Mouse (Mus musculus): ENCODE measurements around the gene Zfp580. TPM values are rescaled to one million over a fixed set of nuclear protein-coding genes. Genes with fewer than 3 reads are reported as not detected.

Gene Zfp580
- polyA plus RNA-seq, 1 experiment, result 14.0 TPM

DNA sequence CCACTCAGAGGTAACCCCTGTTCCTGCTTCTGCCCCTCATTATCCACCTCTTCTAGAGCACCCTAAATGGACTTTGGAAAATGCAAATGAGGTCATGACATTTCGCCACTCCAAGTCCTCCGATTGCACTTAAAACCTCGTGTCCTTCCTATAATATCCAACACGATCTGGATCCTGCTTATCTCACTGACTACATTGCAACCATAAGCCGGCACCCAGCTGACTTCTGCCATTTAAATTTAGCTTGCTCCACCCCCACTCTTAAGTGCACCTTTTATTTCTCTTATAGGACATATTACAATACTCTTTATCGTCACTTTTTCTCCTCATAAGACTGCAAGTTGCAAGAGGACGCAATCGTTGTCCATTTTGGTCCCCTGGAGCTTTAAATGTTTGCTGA lies 13.9 kb upstream of the Zfp580 start:
- Histone ChIP-seq H3K9ac (ENCODE audit: low read depth, poor library complexity, severe bottlenecking) (no peak overlapping the region), H3K27me3 (ENCODE audit: control insufficient read depth, insufficient read depth, low read length, poor library complexity, severe bottlenecking) (no peaks in the 10 kb centered on the region), H3K4me3 (ENCODE audit: low read depth, low read length) (no peak overlapping the region), H3K9me3 (replicated peaks; ENCODE audit: control insufficient read depth, insufficient read depth, low read length, poor library complexity, severe bottlenecking) (no peaks in the 10 kb centered on the region), H3K27ac (ENCODE audit: insufficient read depth, low read length) (no peak overlapping the region), H3K36me3 (ENCODE audit: control insufficient read depth, insufficient read depth, low read length, poor library complexity, severe bottlenecking) (peaks cover 2% of the 10 kb centered on the region; the same call in 1 of the 2 replicates), H3K4me1 (ENCODE audit: control insufficient read depth, insufficient read depth, low read length) (no peaks in the 10 kb centered on the region)
- TF ChIP-seq EP300 (IDR thresholded peaks at IDR 0.05; ENCODE audit: insufficient read depth, low read depth, low read length) (no peak), POLR2A (IDR thresholded peaks at IDR 0.05; ENCODE audit: insufficient read depth, low read length) (no peak), CTCF (IDR thresholded peaks at IDR 0.05; ENCODE audit: low read depth, low read length) (no peak)

DNA sequence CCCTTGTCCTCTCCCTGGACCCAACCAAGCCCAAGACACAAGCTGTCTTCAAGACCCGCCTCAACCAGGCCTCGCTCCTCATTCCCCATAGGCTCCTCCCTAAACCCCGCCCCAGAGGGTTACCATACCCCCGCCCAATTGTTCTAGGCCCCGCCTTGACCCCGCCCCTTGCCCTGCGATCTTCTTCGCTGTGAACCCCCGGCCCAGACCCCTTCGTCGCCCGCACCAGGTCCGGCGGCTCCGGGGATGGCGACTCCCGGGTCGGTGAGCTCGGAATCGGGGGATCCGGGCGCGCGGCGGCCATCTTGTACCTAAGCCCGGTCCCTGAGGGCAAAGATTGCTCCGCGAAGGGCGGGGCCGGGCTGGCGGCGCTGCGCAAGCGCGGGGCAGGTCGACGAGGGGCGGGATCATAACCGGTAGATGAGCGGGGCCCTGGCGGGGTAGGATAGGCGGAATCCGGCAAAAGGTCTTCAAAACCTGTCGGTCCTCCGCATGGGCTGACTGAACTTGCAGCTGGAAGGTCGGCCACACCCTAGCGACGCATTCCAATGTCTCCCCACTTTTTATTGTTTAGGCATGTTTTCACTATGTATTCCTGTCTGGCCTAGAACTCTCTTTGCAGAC lies 13.1 kb upstream of the Zfp580 start, which contains the start of gene Zfp784:
Gene Zfp784, minus strand, starts transcription at position 338 of the 624 bp plus-strand sequence.
- Histone ChIP-seq H3K4me3 (ENCODE audit: low read depth, low read length) (peak within 1 kb of the TSS; percentile 99), H3K9ac (ENCODE audit: low read depth, poor library complexity, severe bottlenecking) (peak within 1 kb of the TSS; percentile 74), H3K4me1 (ENCODE audit: control insufficient read depth, insufficient read depth, low read length) (no peaks in the 10 kb centered on the region), H3K9me3 (replicated peaks; ENCODE audit: control insufficient read depth, insufficient read depth, low read length, poor library complexity, severe bottlenecking) (no peaks in the 10 kb centered on the region), H3K27ac (ENCODE audit: insufficient read depth, low read length) (peak within 1 kb of the TSS; percentile 56), H3K36me3 (ENCODE audit: control insufficient read depth, insufficient read depth, low read length, poor library complexity, severe bottlenecking) (peaks cover 2% of the 10 kb centered on the region; the same call in 1 of the 2 replicates), H3K27me3 (ENCODE audit: control insufficient read depth, insufficient read depth, low read length, poor library complexity, severe bottlenecking) (no peaks in the 10 kb centered on the region)
- TF ChIP-seq CTCF (IDR thresholded peaks at IDR 0.05; ENCODE audit: low read depth, low read length) (no peak), EP300 (IDR thresholded peaks at IDR 0.05; ENCODE audit: insufficient read depth, low read depth, low read length) (no peak), POLR2A (IDR thresholded peaks at IDR 0.05; ENCODE audit: insufficient read depth, low read length) (no peak)

DNA sequence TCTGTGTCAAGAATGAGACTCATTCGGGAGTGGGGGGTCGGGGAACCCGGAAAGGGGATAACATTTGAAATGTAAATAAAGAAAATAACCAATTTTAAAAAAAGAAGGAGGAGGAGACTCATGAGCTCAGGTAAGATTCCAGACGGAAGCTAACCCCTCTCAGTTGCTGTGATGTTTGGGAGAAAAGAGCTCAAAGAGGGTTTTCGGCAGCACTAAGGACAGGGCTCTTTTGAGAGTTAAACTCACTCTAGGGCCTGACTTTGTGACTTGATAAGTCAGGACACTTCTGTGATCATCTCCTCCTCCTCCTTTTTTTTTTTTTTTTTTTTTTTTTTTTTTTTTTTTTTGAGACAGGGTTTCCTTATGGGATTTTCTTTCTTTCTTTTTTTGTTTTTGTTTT lies 12.4 kb upstream of the Zfp580 start:
- Histone ChIP-seq H3K27ac (ENCODE audit: insufficient read depth, low read length) (peak overlapping the region; percentile 56; the same call in 1 of the 2 replicates), H3K4me1 (ENCODE audit: control insufficient read depth, insufficient read depth, low read length) (no peaks in the 10 kb centered on the region), H3K4me3 (ENCODE audit: low read depth, low read length) (peak overlapping the region; percentile 99; the same call in 1 of the 2 replicates), H3K9me3 (replicated peaks; ENCODE audit: control insufficient read depth, insufficient read depth, low read length, poor library complexity, severe bottlenecking) (no peaks in the 10 kb centered on the region), H3K27me3 (ENCODE audit: control insufficient read depth, insufficient read depth, low read length, poor library complexity, severe bottlenecking) (no peaks in the 10 kb centered on the region), H3K36me3 (ENCODE audit: control insufficient read depth, insufficient read depth, low read length, poor library complexity, severe bottlenecking) (peaks cover 2% of the 10 kb centered on the region; the same call in 1 of the 2 replicates), H3K9ac (ENCODE audit: low read depth, poor library complexity, severe bottlenecking) (peak overlapping the region; percentile 74)
- TF ChIP-seq CTCF (IDR thresholded peaks at IDR 0.05; ENCODE audit: low read depth, low read length) (no peak), POLR2A (IDR thresholded peaks at IDR 0.05; ENCODE audit: insufficient read depth, low read length) (no peak), EP300 (IDR thresholded peaks at IDR 0.05; ENCODE audit: insufficient read depth, low read depth, low read length) (no peak)

GRCm38 (mm10) chr7:5044981-5045380 lies 6.4 kb upstream of the Zfp580 start:
- Histone ChIP-seq H3K9me3 (replicated peaks; ENCODE audit: control insufficient read depth, insufficient read depth, low read length, poor library complexity, severe bottlenecking) (no peaks in the 10 kb centered on the region), H3K27me3 (ENCODE audit: control insufficient read depth, insufficient read depth, low read length, poor library complexity, severe bottlenecking) (no peaks in the 10 kb centered on the region), H3K36me3 (ENCODE audit: control insufficient read depth, insufficient read depth, low read length, poor library complexity, severe bottlenecking) (peaks cover 2% of the 10 kb centered on the region; the same call in 1 of the 2 replicates), H3K9ac (ENCODE audit: low read depth, poor library complexity, severe bottlenecking) (no peak overlapping the region), H3K4me3 (ENCODE audit: low read depth, low read length) (no peak overlapping the region), H3K27ac (ENCODE audit: insufficient read depth, low read length) (no peak overlapping the region), H3K4me1 (ENCODE audit: control insufficient read depth, insufficient read depth, low read length) (no peaks in the 10 kb centered on the region)
- TF ChIP-seq EP300 (IDR thresholded peaks at IDR 0.05; ENCODE audit: insufficient read depth, low read depth, low read length) (no peak), CTCF (IDR thresholded peaks at IDR 0.05; ENCODE audit: low read depth, low read length) (no peak), POLR2A (IDR thresholded peaks at IDR 0.05; ENCODE audit: insufficient read depth, low read length) (no peak)

DNA sequence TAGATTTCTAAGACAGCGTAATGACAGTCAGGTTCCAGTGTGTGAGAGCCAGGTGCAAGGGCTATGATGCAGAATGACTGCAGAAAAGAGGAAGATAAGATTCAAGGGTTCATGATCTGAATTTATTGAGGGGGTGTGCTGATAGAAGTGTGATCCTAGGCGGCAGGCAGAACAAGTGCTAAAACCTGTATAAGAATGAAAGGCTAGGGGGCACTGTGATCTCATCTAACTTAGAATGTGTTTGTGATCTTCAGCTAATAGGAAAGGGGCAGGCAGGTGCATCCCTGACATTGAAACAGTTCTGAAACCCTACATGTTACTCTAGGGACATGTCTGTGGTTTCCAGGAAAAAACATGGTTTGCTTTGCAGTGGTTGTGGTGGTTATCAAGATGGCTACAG lies 5.2 kb upstream of the Zfp580 start:
- H3K36me3 ChIP-seq (ENCODE audit: control insufficient read depth, insufficient read depth, low read length, poor library complexity, severe bottlenecking), result peaks cover 2% of the 10 kb centered on the region; the same call in 1 of the 2 replicates
- H3K9me3 ChIP-seq (replicated peaks; ENCODE audit: control insufficient read depth, insufficient read depth, low read length, poor library complexity, severe bottlenecking), result no peaks in the 10 kb centered on the region
- H3K4me3 ChIP-seq (ENCODE audit: low read depth, low read length), result no peak overlapping the region
- TF ChIP-seq POLR2A (IDR thresholded peaks at IDR 0.05; ENCODE audit: insufficient read depth, low read length) (no peak), CTCF (IDR thresholded peaks at IDR 0.05; ENCODE audit: low read depth, low read length) (no peak), EP300 (IDR thresholded peaks at IDR 0.05; ENCODE audit: insufficient read depth, low read depth, low read length) (no peak)
- H3K27me3 ChIP-seq (ENCODE audit: control insufficient read depth, insufficient read depth, low read length, poor library complexity, severe bottlenecking), result no peaks in the 10 kb centered on the region
- H3K27ac ChIP-seq (ENCODE audit: insufficient read depth, low read length), result no peak overlapping the region
- peaks cover 1% of the 10 kb centered on the region for H3K4me1 ChIP-seq (ENCODE audit: control insufficient read depth, insufficient read depth, low read length)
- no peak overlapping the region for H3K9ac ChIP-seq (ENCODE audit: low read depth, poor library complexity, severe bottlenecking)

- Histone ChIP-seq H3K9me3 (replicated peaks; ENCODE audit: control insufficient read depth, insufficient read depth, low read length, poor library complexity, severe bottlenecking) (no peaks in the 10 kb centered on the region), H3K4me1 (ENCODE audit: control insufficient read depth, insufficient read depth, low read length) (peaks cover 1% of the 10 kb centered on the region), H3K4me3 (ENCODE audit: low read depth, low read length) (no peak overlapping the region), H3K36me3 (ENCODE audit: control insufficient read depth, insufficient read depth, low read length, poor library complexity, severe bottlenecking) (no peaks in the 10 kb centered on the region), H3K9ac (ENCODE audit: low read depth, poor library complexity, severe bottlenecking) (no peak overlapping the region), H3K27ac (ENCODE audit: insufficient read depth, low read length) (no peak overlapping the region), H3K27me3 (ENCODE audit: control insufficient read depth, insufficient read depth, low read length, poor library complexity, severe bottlenecking) (no peaks in the 10 kb centered on the region)
- no peak for TF ChIP-seq POLR2A (IDR thresholded peaks at IDR 0.05; ENCODE audit: insufficient read depth, low read length)
Observed at GRCm38 (mm10) chr7:5047313-5047712, 4.0 kb upstream of the Zfp580 start.
